Mouse (Mus musculus) megakaryocyte, embryonic 14.5 days (primary cell): ENCODE data around the gene Slc26a1.

Experiments
- FLI1 ChIP-seq: IDR thresholded peaks from 2 replicates; pipeline ENCODE4 v1.6.1; 2012; ENCODE audit warnings: low read length, inconsistent platforms, mixed read lengths
- GATA1 ChIP-seq: IDR thresholded peaks from 3 replicates; pipeline ENCODE4 v1.6.1; 2012; ENCODE audit warnings: mixed read lengths, low read length, inconsistent platforms, borderline replicate concordance

DNA sequence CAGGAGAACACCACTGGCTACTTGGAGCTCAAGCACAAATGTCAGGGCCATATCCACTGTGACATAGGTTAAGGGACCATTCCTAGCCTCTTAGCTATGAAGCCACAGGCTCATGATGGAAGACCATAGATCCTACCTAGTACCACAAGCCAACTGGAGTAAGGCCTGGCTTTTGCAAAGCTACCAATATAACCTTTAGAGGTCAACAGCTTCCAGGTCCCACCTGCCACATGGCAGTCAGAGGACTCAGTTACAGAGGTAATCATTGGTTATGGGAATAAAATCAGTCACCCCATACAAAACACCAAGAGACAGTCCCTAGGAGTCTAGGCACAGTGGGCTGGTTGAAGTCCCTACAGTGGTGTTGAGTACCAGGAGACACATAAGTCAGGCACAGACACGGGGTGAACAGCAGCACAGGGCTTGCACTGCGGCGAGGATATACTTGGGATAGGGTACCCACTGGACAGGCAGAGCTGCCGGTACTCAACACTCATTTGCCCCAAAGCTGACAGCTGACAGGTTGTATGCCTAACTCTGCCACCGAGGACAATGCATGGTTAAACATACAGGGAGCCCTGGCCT is 24.1 kb downstream of the Slc26a1 start:
- TF ChIP-seq GATA1 (no peak), FLI1 (no peak)
